Mouse (Mus musculus): Measurements from ENCODE around the gene Tut1.
"Not testable (repeated sequence)": the region's sequence is repeated elsewhere in the genome, so short reads cannot be mapped to it uniquely, and the experiment has no call there.

DNA sequence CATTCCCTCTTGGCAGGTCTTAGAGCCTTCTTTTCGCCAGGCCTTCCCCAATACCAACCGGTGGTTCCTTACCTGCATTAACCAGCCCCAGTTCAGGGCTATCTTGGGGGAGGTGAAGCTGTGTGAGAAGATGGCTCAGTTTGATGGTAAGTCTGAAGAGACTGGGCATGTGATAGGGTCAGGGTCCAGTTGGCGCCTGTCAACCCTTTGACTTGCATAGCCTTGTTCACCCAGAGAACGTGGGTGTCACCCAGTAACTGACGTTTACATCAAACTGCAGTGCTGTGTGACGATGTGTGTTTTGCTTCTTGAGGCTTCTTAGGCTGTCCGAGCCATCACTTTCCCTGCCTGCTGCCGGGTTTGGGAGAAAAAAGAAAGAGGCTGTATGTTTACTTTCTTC, 18.8 kb downstream of the Tut1 start:
- TF ChIP-seq MAX (IDR thresholded peaks at IDR 0.05; ENCODE audit: low read depth); TCF12 (IDR thresholded peaks at IDR 0.05; ENCODE audit: insufficient read depth, poor library complexity, severe bottlenecking); MYOD1 (IDR thresholded peaks at IDR 0.05; ENCODE audit: control insufficient read depth in 1 of 3, insufficient read length in 2 of 3, low read depth in 2 of 3); E2F4 (IDR thresholded peaks at IDR 0.05; ENCODE audit: insufficient read depth); USF1 (IDR thresholded peaks at IDR 0.05; ENCODE audit: low read depth); MYOG (IDR thresholded peaks at IDR 0.05; ENCODE audit: control insufficient read depth in 1 of 3, insufficient read depth in 1 of 3, insufficient read length in 2 of 3, low read depth in 2 of 3); POLR2A (IDR thresholded peaks at IDR 0.05; ENCODE audit: insufficient read length, low read depth); CEBPB (IDR thresholded peaks at IDR 0.05; ENCODE audit: insufficient read depth, poor library complexity, severe bottlenecking); SRF (IDR thresholded peaks at IDR 0.05; ENCODE audit: control insufficient read depth, insufficient read length, low read depth); REST (IDR thresholded peaks at IDR 0.05; ENCODE audit: insufficient read depth, insufficient read length): not testable (repeated sequence)
- TF ChIP-seq POLR2AphosphoS2 (IDR thresholded peaks at IDR 0.05; ENCODE audit: insufficient read length, low read depth) = peak; percentile 26
